Mouse (Mus musculus): Measurements from ENCODE around the gene Rsl1d1. TPM values are rescaled to one million over a fixed set of nuclear protein-coding genes. Genes with fewer than 3 reads are reported as not detected.

Rsl1d1 gene
- polyA plus RNA-seq (2012; fragmentation: generic; extraction: Trizol) = 10 to 100 TPM in 1 of 2 experiments, 1 to 10 TPM in 1; 6.5 to 24.3 TPM

DNA sequence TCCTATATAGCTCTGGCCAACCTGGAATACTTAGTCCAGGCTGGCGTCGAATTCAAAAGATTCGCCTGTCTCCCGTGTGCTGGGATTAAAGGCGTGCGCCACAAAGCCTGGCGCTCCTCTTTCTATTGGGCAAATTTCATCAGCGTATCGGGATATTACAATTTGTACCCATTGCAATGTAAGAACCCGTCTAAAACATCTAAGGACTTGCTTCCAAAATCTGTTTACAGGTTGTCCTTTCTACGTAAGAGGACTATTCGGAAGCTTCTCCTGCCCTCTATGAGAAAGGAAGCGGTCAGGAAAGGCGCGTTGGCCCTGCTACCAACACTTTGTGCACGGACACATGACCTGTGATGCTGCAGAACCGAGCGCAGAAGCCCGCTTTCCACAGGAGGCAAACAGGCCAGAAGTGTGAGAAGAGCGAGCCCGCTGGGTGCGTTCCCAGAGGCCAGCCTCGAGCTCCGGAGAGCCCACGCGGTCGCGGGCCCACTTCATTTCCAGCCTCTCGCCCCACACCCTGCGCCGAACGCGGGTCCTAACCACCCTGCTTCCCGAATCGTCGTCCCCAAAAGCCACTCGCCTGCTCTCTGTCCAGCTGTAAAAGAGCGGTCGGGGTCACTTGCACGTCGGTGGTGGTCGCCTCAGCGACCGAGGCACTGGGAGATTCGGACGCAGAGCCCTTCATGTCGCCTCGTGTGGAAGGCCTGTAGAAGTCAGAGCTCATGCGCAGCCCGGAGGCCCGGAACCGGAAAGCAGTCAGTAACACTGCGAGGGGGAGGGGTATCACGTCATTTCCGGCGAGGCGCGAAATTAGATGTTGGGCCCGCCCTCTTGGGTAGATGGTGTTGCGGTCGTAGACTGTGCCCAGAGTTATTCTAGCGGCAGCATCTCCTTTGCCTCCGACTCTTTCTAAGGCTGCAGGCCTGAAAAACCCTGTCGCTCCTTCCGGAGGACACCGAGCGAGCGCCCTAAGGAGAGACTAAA is at the start of gene Rsl1d1:
Rsl1d1 (minus strand) TSS at position 761 of the 984 bp plus-strand sequence.

DNA sequence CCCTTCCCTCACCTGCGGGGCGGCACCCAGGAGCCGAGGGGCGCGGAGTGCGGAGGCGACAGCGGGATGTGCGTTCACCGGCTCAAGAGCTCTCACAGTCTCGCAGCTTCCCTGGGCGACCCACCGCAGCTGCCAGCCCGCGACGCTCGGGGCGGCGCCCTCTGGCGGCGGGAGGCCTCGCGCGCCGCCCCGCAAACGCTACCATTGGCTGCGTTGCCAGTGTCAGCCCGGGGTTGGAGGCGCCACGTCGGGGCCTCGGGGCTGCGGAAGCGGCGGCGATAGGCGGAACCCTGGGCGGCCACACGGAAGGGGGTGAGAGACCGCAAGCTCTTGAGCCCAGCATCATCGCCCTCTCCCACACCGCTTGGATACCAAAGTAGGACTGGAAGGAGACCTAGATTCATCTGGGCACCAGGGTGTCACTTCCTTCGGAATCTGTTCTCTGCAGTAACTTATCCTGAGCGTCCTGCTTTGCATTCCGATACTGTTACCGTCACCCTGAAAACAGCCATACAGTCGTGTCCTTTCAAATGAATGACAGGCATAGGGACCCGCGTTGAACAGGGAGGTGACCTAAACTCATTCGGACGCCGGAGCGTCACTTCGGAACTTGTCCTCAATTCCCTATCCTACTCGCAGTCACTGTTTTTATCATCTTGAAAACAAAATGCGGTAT is 26.8 kb downstream of the Rsl1d1 start, which contains the start of gene Zc3h7a:
Zc3h7a (minus strand) TSS at position 186 of the 676 bp plus-strand sequence.

Other genes with a start within 250 kb of the Rsl1d1 start
- gene Snn, start 142.4 kb downstream of the Rsl1d1 start, polyA plus RNA-seq (2012; fragmentation: generic; extraction: Trizol) = 10 to 100 TPM in 1 of 2 experiments, 1 to 10 TPM in 1; 6.4 to 79.7 TPM
- 10 to 100 TPM; 38.1 to 98.4 TPM for gene Litaf, start 137.2 kb downstream of the Rsl1d1 start, polyA plus RNA-seq (2012; fragmentation: generic; extraction: Trizol)
- gene Txndc11, start 68.7 kb downstream of the Rsl1d1 start, polyA plus RNA-seq (2012; fragmentation: generic; extraction: Trizol) = 10 to 100 TPM in 1 of 2 experiments, 1 to 10 TPM in 1; 5.6 to 10.8 TPM
- gene Zc3h7a, start 26.9 kb downstream of the Rsl1d1 start, polyA plus RNA-seq (2012; fragmentation: generic; extraction: Trizol) = 10 to 100 TPM in 1 of 2 experiments, under 1 TPM in 1; 0.74 to 14.6 TPM
- gene Gspt1, start 51.0 kb upstream of the Rsl1d1 start, polyA plus RNA-seq (2012; fragmentation: generic; extraction: Trizol) = 10 to 100 TPM; 13.6 to 37.6 TPM
- not detected for gene Tnfrsf17, start 110.5 kb upstream of the Rsl1d1 start, polyA plus RNA-seq (2012; fragmentation: generic; extraction: Trizol)
- 1 to 10 TPM in 1 of 2 experiments, under 1 TPM in 1; 0.18 to 2.2 TPM for gene Snx29, start 119.6 kb upstream of the Rsl1d1 start, polyA plus RNA-seq (2012; fragmentation: generic; extraction: Trizol)